Mouse (Mus musculus) A20 (cell line): ENCODE measurements at regions not wholly inside any gene's neighbourhood (a gene's known extent, or its start where the extent isn't known, plus 50 kb on each side); places are given as distances from the start of the nearest gene placed in this dataset.

ENCODE experiments used
- DNase-seq: peaks from one replicate; pipeline ENCODE4 v3.0.0-alpha.2; 2011; ENCODE audit warnings: low read depth, low spot score

DNA sequence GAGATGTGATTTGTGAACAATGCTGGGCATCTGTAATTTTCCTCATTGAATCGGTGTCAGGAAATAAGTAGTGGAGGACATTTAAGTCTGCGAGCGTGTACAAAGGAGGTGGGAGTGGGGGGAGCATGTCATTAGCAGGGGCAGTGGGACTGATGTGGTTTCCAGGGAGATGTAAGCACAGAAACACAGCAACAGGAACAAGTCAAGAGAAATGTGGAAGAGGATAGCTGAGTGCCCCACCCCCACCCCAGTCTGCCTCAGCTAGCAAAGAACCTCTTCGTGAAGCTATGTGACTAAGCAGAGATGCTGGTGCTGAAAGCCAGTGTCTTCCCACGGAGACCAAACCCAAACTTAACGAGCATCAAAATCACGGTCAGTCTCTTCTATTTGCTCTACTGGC, 151.9 kb downstream of the Drd1 start:
- no peak for DNase-seq

GRCm38 (mm10) chr13:53902831-53903230, 152.7 kb downstream of the Drd1 start:
- no peak for DNase-seq

GRCm38 (mm10) chr13:53900406-53901025, 155.0 kb downstream of the Drd1 start:
- DNase-seq = no peak

DNA sequence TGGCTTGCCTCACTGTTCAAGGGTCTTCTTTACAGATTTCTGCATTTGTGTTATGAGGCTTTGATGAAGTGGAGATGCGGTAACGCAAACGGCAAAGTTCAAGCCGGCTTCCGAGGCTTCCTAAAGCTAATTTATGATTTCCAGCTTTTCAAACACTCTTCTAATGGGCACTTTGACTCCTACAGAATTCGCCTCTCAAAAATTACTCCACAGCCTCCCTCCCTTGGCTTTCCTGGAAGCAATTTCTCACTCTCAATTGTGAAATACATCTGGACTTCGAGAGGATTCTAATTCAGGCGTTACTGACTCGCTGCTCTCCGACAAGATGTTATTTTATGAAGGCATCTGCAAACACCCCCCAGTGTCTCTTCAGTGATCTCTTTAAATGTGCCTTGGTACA, 157.2 kb downstream of the Drd1 start:
- DNase-seq = no peak

DNA sequence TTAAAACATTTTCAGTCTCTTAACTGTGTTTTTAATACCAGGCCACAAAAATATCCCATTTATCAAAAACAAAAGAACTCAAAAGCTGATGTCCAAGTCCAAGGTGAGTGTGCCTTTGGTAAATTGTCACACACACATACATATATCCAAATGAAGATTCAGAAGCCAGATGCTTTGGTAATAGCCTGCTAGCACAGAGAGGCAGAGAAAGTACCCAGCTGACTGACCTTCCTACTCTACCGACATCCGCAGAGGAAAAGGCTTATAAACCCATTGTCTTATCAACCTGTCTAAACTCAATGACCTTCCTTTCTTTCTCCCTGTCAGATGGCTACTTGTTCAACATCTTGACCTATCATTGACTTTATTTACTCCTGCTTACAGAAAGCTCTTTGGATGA, 158.3 kb downstream of the Drd1 start:
- DNase-seq = no peak

DNA sequence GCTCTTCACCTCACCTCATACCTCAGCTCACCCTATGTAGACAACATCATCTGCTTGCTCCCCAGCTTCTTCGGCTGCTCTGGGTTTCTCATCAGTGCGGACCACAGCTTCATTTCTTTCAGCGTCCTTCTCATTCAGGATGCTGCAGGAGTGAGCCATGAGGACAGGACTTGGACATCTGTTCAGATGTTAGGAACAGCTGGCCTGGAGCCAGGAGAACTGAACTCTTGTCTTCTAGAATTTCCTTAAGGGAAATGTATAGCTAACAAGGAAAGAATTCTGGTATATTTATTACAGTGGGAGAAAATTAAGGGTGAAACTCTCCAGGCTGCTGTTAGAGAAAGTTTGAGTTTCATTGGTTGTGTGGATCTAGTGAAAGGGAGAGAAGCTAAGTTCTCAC, 167.1 kb downstream of the Drd1 start:
- no peak for DNase-seq

GRCm38 (mm10) chr13:53885756-53886155, 169.7 kb downstream of the Drd1 start:
- DNase-seq = no peak

DNA sequence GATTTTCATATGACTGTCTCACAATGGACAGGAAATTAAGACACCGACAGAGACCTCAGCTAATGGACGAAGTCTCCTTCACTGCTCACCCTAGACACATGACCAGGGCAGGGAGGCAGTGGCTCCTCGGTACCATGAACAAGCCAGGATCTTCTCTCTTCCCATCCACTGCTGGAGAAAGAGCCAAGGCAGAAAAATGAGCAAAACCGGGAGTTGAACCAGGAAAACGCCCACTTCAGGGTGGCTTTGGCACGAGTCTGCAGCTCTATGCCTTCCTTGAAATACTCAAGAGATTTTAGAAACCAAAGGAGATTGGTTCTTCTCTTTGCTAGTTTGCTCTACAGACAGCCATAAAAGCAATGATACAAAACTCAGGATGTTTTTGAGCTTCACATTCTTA, 172.3 kb downstream of the Drd1 start:
- DNase-seq = no peak

DNA sequence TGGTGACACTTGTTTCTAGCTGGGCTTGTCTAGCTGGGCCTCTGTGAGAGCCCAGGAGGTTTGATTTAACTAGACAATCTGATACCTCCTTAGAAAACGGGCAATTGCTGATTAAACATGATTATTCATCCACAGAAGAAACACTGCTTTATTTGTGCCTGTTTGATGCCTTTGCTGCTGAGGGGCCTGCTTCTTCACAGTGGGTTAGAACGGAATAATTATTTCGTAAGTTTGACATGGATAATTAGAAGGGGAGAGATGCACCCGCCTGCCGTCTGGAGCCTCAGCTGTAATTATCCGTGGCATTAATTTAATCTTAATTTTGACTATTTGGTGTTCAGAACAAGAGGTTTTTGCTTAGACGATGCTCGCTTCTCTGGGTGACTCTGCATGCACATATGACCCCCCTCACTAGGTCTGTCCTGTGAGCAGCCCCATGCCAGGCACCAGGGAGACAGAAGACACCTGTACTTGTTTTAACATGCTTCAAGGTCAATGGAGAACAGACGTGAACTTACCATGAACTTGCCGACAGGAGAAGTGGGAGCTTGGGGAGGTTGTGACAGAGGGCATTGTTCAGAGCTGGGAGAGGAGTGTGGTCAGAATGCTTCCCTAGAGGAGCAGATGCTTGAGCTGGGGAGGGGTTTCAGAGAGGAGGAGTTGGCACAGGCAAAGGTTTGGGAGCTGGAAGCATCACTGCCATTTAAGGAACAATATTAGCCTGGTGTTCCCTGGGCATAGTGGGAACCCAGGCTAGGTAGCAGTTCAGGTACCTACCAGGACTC, 174.8 kb downstream of the Drd1 start:
- no peak for DNase-seq

GRCm38 (mm10) chr13:53875546-53875945, 180.0 kb downstream of the Drd1 start:
- DNase-seq = no peak

GRCm38 (mm10) chr13:53865323-53865722, 190.2 kb downstream of the Drd1 start:
- no peak for DNase-seq

DNA sequence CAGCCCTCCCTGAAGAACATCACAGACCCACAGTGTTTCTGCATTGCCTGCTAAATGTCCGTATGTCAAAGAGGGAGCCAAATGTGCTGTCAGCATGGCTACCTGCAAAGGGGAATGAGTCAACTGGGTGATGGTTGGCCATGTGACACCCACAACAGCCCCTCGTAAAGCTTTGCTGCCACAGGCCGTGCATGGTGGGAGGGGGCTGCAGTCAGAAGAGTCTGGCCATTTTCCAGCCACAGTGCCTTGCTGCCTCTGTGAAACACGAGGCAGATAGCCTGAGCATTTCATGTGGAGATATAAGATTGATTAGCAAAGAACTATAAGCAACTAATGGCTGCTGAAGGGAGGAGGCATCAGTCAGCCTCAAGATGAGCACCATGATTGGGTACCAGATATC, 193.2 kb downstream of the Drd1 start:
- no peak for DNase-seq

DNA sequence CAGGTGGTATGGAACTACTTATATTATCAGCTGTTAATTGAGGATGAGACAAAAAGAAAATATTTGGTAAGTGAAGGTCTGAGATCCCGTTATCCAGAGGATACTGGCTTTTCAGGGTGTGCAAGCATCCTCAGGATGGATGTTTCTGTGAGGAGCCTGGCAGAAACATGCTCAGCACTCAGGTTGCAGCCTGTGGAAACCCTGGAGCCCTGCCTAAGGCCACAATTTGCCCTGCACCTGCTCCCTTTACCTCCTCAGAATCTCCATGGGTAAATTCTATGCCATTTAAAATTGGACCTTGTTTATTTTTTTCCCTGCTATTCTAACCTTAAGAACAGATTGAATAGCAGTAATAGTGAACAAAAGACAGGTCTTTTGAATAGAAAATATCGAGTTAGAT, 201.3 kb downstream of the Drd1 start:
- no peak for DNase-seq

DNA sequence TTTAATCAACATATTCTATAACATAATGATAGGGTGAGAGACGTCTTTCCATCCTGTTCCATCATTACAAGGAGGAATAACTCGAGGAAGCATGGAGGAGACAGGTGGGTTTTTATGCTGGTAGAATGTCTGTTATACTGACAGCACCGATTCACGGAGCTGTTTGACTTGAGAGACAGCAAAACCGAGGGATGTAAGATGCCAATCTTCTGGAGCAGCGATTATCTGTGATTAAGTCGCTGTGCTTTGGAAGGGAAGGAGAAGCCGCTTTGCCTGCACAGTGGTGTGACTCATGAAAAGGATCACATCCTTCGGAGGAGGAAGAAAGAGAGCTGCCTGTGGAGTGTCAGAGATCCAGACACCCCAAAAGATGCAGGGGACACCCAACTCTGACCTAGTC, 205.4 kb downstream of the Drd1 start:
- no peak for DNase-seq

DNA sequence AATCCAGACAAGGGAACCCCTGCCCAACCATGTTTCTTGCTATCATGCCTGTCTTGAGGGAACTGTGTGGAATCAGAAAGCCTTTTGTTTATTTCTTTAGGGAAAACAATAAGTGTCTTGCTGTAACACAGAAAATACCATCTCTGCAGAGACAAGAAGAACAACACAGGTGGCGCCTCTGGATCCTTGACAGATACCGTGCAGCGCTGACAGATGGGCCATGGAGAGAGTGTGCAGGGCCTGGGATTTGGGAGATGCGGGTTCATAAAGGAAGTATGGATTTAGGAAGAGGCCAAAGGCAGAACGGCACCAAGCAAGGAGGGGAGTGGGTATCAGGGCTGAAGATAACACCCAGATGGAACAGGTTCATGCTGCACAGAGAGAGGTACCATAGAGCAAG, 209.3 kb downstream of the Drd1 start:
- DNase-seq = no peak

DNA sequence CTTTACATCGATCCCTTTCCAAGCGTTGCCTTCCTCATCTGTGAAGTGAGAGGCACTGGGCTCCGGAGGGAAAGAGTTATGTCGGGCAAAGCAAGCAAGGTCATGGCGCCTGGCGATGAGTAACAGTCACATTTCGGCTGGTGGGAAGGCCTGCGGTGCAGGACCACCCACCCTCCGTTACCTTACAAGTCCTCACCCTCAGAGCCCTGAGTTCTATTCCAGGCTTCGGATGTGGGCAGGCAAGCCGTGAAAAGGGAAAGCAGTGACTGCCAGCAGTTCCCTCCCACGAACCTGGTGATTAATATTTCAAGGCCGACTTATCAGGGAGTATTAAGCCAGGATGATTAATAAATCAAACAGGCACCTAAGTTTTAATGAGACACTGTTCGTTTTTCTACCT, 209.7 kb downstream of the Drd1 start:
- DNase-seq = no peak

DNA sequence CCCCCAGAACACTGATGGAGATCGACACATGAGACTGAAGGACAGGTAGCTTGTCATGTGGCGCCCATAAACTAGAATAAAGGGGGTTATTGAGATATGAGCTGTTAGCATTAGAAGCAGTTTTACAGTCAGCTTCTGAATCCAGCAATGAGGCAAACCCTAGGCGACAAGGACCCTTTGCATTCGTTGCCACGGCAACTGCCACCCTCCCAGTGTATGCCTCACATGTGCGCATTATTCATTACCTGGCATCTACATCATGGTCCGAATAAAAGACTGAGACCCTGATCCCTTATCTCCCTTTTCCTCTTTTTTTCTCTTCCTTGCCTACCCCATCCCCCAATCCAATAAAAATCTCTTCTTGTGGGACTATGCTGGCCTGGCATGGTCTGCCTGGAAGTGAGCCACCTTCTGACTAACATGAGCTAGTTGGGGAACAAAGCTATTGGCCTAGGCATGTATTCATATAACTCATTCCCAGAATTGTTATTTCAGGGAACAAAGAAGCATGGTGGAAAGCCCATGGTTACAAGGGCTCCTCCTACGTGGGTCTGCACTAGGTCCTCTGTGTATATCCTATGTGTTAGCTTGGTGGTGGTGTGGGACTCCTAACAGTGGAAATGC, 229.4 kb downstream of the Drd1 start:
- DNase-seq = no peak

DNA sequence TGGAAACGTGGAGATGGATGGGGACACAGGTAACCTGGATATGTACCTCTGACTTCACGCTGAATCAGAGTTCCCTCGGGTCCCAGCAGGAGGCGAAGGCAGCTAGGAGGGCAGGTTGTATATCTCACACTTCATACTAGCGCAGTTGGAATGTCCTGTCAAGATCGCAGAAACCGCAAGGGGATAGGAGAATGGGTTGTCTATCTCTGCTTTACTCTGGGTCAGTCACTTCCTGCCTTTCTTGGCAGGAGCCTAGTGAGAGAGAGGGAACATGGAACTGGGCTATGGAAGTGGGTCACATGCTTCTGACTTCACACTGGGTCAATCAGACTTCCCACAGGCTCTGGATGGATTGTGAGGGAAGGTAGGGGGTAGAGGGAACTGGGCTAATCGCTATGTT, 233.4 kb downstream of the Drd1 start:
- DNase-seq = no peak

DNA sequence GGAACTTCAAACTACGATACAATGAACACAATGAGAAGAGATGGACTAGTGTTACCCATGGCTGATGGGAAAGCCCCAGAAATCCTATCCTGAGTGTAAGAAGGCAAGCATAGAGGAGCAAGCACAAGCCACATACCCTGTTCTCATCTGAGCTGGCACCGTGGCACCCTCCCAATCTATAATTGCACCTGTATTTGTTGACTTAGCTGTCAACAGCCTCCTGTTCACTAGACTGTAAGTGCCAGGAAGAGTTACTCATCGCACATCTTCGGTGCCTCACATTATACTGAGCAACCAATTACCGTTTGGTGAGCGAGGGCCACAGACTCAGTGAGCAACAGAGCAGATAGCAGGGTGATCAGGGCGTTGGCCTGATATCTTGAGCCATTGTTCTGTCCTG, 239.9 kb downstream of the Drd1 start:
- DNase-seq = no peak

DNA sequence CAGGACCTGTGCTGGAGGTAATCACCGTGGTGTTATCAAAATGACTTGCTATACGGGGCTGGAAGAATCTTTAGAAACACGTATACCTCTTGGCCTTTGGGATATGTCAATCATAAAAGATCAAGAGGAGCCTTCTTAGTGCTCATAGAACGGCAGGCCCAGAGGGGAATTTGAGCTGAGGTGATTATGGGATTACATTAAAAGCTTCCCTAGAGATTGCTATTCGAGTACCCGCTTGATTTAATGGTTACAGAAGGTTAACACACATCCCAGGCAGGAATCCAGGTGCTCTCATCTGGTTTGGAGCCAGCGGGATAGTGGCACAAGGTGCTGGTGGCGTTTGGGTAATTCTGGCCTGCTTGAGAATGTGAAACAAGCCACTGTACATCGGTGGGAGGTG, 241.4 kb downstream of the Drd1 start:
- no peak for DNase-seq

GRCm38 (mm10) chr13:53811862-53812261, 243.6 kb downstream of the Drd1 start:
- DNase-seq = peak; percentile 57

- no peak for DNase-seq
These were observed 244.4 kb downstream of the Drd1 start for GRCm38 (mm10) chr13:53811151-53811550.
